In the genomic region with DNA sequence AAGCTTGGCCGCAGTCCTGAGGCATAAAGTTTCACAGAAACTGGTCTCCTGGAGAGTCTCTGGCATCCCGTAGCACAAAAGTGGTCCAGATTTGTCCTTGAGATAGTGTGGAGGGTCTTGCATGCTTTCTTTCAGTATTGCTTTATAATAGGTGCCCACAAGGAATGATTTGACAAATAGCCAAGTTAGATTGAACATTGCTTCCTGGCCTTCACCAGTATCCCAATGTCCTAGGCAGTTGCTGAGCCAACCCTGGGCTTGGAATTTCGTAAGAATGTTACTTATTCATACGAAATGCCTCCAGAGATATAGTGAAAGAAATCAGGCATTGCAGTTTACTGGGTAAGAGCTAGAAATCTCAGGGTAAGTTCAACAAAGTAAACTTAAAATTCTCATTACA, we compare ENCODE assay signal across 24 mouse cellular contexts. TPM values are rescaled to one million over a fixed set of nuclear protein-coding genes. Genes with fewer than 3 reads are reported as not detected.
DNase-seq lines count a peak whose midpoint lies in the region; ATAC-seq and TF ChIP-seq lines count a peak whose summit lies in the region.
"Had no signal": no experiment of that assay in that cellular context is flagged by ENCODE, and none has a peak within 500 bp of the region (broad histone marks: within the 10 kb centered on the region; RNA-seq: fewer than 3 reads in every experiment).

No protein-coding gene starts in this region.

- H3K36me3 ChIP-seq in liver, adult 2 months (ENCODE audit: control insufficient read depth, insufficient read depth, low read length), result no peaks in the 10 kb centered on the region
- H3K36me3 ChIP-seq in liver, embryonic 11.5 days (ENCODE audit: control insufficient read depth, insufficient read depth, low read length), result no peaks in the 10 kb centered on the region
- H3K36me3 ChIP-seq: G1E had no signal

- no peak for TF ChIP-seq POLR2A in liver, adult 2 months (IDR thresholded peaks at IDR 0.05; ENCODE audit: extremely low read depth, insufficient read depth, low read length)

- intact Hi-C loops in heart, postnatal 10 days (cut with DNase I), result no loop called here

- no peak overlapping the region for H3K27ac ChIP-seq in liver, adult 2 months (replicated peaks; ENCODE audit: insufficient read depth, low read depth, low read length)
- no peak overlapping the region for H3K27ac ChIP-seq in liver, embryonic 11.5 days (ENCODE audit: low read depth, low read length)

- H3K9ac ChIP-seq in liver, adult 2 months (ENCODE audit: low read depth, low read length), result no peak overlapping the region
- no peak overlapping the region for H3K9ac ChIP-seq in liver, embryonic 11.5 days (ENCODE audit: low read depth, low read length)

- H3K9me3 ChIP-seq in liver, embryonic 11.5 days (ENCODE audit: control insufficient read depth, low read length), result peaks cover 5% of the 10 kb centered on the region; the same call in 1 of the 2 replicates

- H3K4me2 ChIP-seq in liver, embryonic 11.5 days, result no peak overlapping the region

- H3K79me2 ChIP-seq in liver, adult 2 months (ENCODE audit: control insufficient read depth, insufficient read depth, low read length), result no peaks in the 10 kb centered on the region

- TF ChIP-seq CTCF in liver, adult 2 months (IDR thresholded peaks at IDR 0.05; ENCODE audit: low read depth, low read length), result no peak

- DNase-seq in adrenal gland, adult 2 months, result peak; percentile 45
- DNase-seq in adrenal gland, postnatal 14 days, result no peak
- DNase-seq in heart, adult 11 months, result peak; percentile 82
- no peak for DNase-seq in heart, postnatal 10 days
- peak; percentile 75 for DNase-seq in liver, adult 2 months (ENCODE audit: extremely low read depth, low read depth, low spot score)
- no peak for DNase-seq in liver, embryonic 11.5 days (ENCODE audit: low spot score)
- peak; percentile 31 for DNase-seq in R1 (ENCODE audit: low read depth, low spot score)
- no peak for DNase-seq in layer of hippocampus, adult 18-20 months (ENCODE audit: low spot score in 2 of 2)
- DNase-seq: adrenal gland, adult 8-10 months; adrenal gland, postnatal 10 days; adrenal gland, postnatal 25 days; adrenal gland, postnatal 36 days; B cell, adult 2 months; cerebellum, adult 11 months; cerebellum, adult 11-12 months; cerebellum, adult 18-20 months; cerebellum, adult 2 months; cerebellum, adult 8-10 months had no signal

- 63% methylated on average over 4 of the region's 4 CpGs for WGBS in liver, adult 2 months
- WGBS in liver, embryonic 11.5 days, result 86% methylated on average over 4 of the region's 4 CpGs

- H3K4me3 ChIP-seq in liver, adult 2 months (ENCODE audit: insufficient read depth, low read depth, low read length), result no peak overlapping the region
- H3K4me3 ChIP-seq in liver, embryonic 11.5 days (ENCODE audit: low read depth, low read length), result no peak overlapping the region

- no peaks in the 10 kb centered on the region for H3K27me3 ChIP-seq in liver, adult 2 months (ENCODE audit: control insufficient read depth, insufficient read depth, low read length)
- no peaks in the 10 kb centered on the region for H3K27me3 ChIP-seq in liver, embryonic 11.5 days (replicated peaks; ENCODE audit: control insufficient read depth, insufficient read depth, low read length)
- H3K27me3 ChIP-seq: CH12.LX, Patski had no signal

- peaks cover 8% of the 10 kb centered on the region for H3K4me1 ChIP-seq in liver, adult 2 months (ENCODE audit: control insufficient read depth, insufficient read depth, low read length)
- peaks cover 2% of the 10 kb centered on the region; the same call in 1 of the 2 replicates for H3K4me1 ChIP-seq in liver, embryonic 11.5 days (replicated peaks; ENCODE audit: control insufficient read depth, insufficient read depth, low read length)

- ATAC-seq in liver, embryonic 11.5 days (replicated peaks; ENCODE audit: low FRiP score), result no peak
- ATAC-seq: activated CD4-positive, CD25-positive, alpha-beta regulatory T cell, adult 4 months; CD4-positive, CD25-positive, alpha-beta regulatory T cell, adult 4 months; Patski had no signal

RNA-seq across cellular contexts. Expression of gene Mob4, which starts 37.6 kb away (rescaled TPM):
- total RNA-seq in adrenal gland, adult 2 months (2021), result 100 to 1,000 TPM; 136 to 390 TPM
- 14.5 and 24.4 TPM in 2 replicates for polyA plus RNA-seq in adrenal gland, adult 2 months (2012; rRNA removed)
- total RNA-seq in adrenal gland, postnatal 14 days (2021), result 294 and 307 TPM in 2 replicates
- 10 to 100 TPM; 43.2 to 46.2 TPM for total RNA-seq in heart, postnatal 10 days (2021)
- 25.7 and 27.8 TPM in 2 replicates for total RNA-seq in liver, adult 2 months (2014; rRNA removed)
- polyA plus RNA-seq in liver, adult 2 months (2012; rRNA removed), result 5.6 and 6.1 TPM in 2 replicates
- 82.1 and 94.4 TPM in 2 replicates for polyA plus RNA-seq in liver, embryonic 11.5 days (2014; fragmentation: Nextera tagmentation; extraction: Ambion mirVana)
- total RNA-seq in layer of hippocampus, adult 18-20 months (2021), result 10 to 100 TPM; 54.8 to 55.1 TPM

RNA-seq across cellular contexts. Expression of gene Rftn2, which starts 58.0 kb away (rescaled TPM):
- total RNA-seq in adrenal gland, adult 2 months (2021), result 10 to 100 TPM; 13.5 to 27.1 TPM
- polyA plus RNA-seq in adrenal gland, adult 2 months (2012; rRNA removed), result 2.0 and 2.1 TPM in 2 replicates
- 13.2 and 16.4 TPM in 2 replicates for total RNA-seq in adrenal gland, postnatal 14 days (2021)
- total RNA-seq in heart, postnatal 10 days (2021), result 10 to 100 TPM; 12.4 to 14.1 TPM
- total RNA-seq in liver, adult 2 months (2014; rRNA removed), result 0.37 and 0.54 TPM in 2 replicates
- polyA plus RNA-seq in liver, adult 2 months (2012; rRNA removed), result 0.24 and 0.29 TPM in 2 replicates
- 2.3 and 2.8 TPM in 2 replicates for polyA plus RNA-seq in liver, embryonic 11.5 days (2014; fragmentation: Nextera tagmentation; extraction: Ambion mirVana)
- 10 to 100 TPM; 35.6 to 36.4 TPM for total RNA-seq in layer of hippocampus, adult 18-20 months (2021)
- total RNA-seq: MEL had no signal

Comparison
In these comparisons a context has a peak if more than half of its experiments do, and no peak if none do; other contexts are left out.
1. DNase-seq: peak in adrenal gland, adult 2 months (single experiment), heart, adult 11 months (single experiment), liver, adult 2 months (single experiment) and R1 (single experiment); none in adrenal gland, postnatal 14 days (single experiment), heart, postnatal 10 days (0 of 2), liver, embryonic 11.5 days (single experiment) and layer of hippocampus, adult 18-20 months (0 of 2).